Mouse (Mus musculus) liver, adult 2 months (tissue): Measurements from ENCODE around the gene Ampd1.

Experiments
- CTCF ChIP-seq: fragments of 200-500 bp; IDR thresholded peaks from 2 replicates; pipeline ENCODE4 v1.5.1; 2011; ENCODE audit warnings: low read depth, low read length, control low read depth
- POLR2A ChIP-seq: fragments of 200-500 bp; IDR thresholded peaks from 2 replicates; pipeline ENCODE4 v1.6.1; 2011; ENCODE audit warnings: low read length, control low read depth; ENCODE audit not compliant: insufficient read depth; ENCODE audit errors: extremely low read depth

DNA sequence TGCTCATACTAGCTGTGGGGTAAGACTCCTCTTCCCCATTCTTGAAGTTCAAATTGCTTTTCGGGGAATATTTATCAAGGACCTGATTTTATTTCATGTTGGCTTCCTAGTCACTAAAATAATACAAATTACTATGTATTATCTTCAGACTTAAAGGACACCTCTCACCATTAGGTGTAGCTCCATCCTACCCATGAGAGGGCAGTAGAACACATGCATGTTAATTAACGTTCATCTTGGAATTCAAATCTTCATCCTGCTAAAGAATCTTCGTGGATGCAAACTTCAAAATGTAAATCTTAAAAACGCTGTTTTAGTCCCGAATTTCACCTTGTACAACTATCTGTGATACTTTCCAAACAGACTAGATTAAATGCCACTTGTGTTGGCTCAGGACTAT is 27.4 kb downstream of the Ampd1 start:
- TF ChIP-seq CTCF, result no peak
- no peak for TF ChIP-seq POLR2A
